Mouse (Mus musculus) MEL (cell line): ENCODE data around the gene Agbl3. TPM values are rescaled to one million over a fixed set of nuclear protein-coding genes. Genes with fewer than 3 reads are reported as not detected.
A peak's percentile ranks its signal among the peaks of the same experiment; 100 is the strongest.

ENCODE experiments used
- DNase-seq: peaks from one replicate; pipeline ENCODE4 v3.0.0; 2011; ENCODE audit warnings: low read depth, low spot score
- H3K27ac ChIP-seq: 2 replicates; pipeline ENCODE4 v1.5.1; 2012; ENCODE audit warnings: low read depth, mild to moderate bottlenecking, control low read depth, low read length, moderate library complexity; ENCODE audit not compliant: control insufficient read depth
- H3K27me3 ChIP-seq, 2 experiments: fragments of 150-350 bp in 1 of 2; sonication (generic) in 1 of 2; 2 replicates each; pipeline ENCODE4 v1.6.1; 2012; ENCODE audit warnings: low read length in 2 of 2, mild to moderate bottlenecking in 2 of 2, improper control_type of control experiment in 1 of 2, moderate library complexity in 1 of 2; ENCODE audit not compliant: insufficient read depth in 2 of 2, control insufficient read depth in 1 of 2
- H3K36me3 ChIP-seq, 2 experiments: 2 replicates each; pipeline ENCODE4 v1.6.1; 2012 to 2014; ENCODE audit warnings: low read length in 2 of 2, improper control_type of control experiment in 1 of 2, inconsistent platforms in 1 of 2, mild to moderate bottlenecking in 1 of 2; ENCODE audit not compliant: insufficient read depth in 2 of 2, control insufficient read depth in 1 of 2
- H3K4me1 ChIP-seq, 2 experiments: fragments of 150-350 bp in 1 of 2; sonication (generic) in 1 of 2; 2 replicates each; pipeline ENCODE4 v1.6.1; 2012; ENCODE audit warnings: low read length in 2 of 2, improper control_type of control experiment in 1 of 2, mild to moderate bottlenecking in 1 of 2; ENCODE audit not compliant: insufficient read depth in 2 of 2, control insufficient read depth in 1 of 2
- H3K4me3 ChIP-seq, 2 experiments: fragments of 150-350 bp in 1 of 2; sonication (generic) in 1 of 2; 2 replicates each; pipeline ENCODE4 v1.5.1; 2012; ENCODE audit warnings: low read depth in 2 of 2, low read length in 2 of 2, mild to moderate bottlenecking in 2 of 2, moderate library complexity in 2 of 2, control low read depth in 1 of 2, improper control_type of control experiment in 1 of 2; ENCODE audit not compliant: control insufficient read depth in 1 of 2, insufficient read depth in 1 of 2
- H3K79me2 ChIP-seq: 2 replicates; pipeline ENCODE4 v1.6.1; 2012; ENCODE audit warnings: mild to moderate bottlenecking, low read length, moderate library complexity; ENCODE audit not compliant: control insufficient read depth, poor library complexity, insufficient read depth
- H3K9ac ChIP-seq: 2 replicates; pipeline ENCODE4 v1.6.1; 2012; ENCODE audit warnings: low read depth, mild to moderate bottlenecking, control low read depth, low read length, moderate library complexity; ENCODE audit not compliant: control insufficient read depth, poor library complexity, severe bottlenecking
- H3K9me3 ChIP-seq: fragments of 150-350 bp; sonication (generic); replicated peaks from 2 replicates; pipeline ENCODE4 v1.6.1; 2012; ENCODE audit warnings: mild to moderate bottlenecking, low read length, improper control_type of control experiment, moderate library complexity; ENCODE audit not compliant: insufficient read depth
- BHLHE40 ChIP-seq: IDR thresholded peaks from 2 replicates; pipeline ENCODE4 v1.6.1; 2012; ENCODE audit warnings: low read depth, mild to moderate bottlenecking, inconsistent platforms, low read length, improper control_type of control experiment, borderline replicate concordance
- CTCF ChIP-seq, 3 experiments: IDR thresholded peaks in 2 of 3; conservative IDR thresholded peaks in 1 of 3; 2 replicates each; pipeline ENCODE4 v1.5.1; 2011 to 2012; ENCODE audit warnings: low read length in 3 of 3, low read depth in 2 of 3, mild to moderate bottlenecking in 2 of 3, improper control_type of control experiment in 1 of 3, inconsistent platforms in 1 of 3, mixed read lengths in 1 of 3, moderate library complexity in 1 of 3; ENCODE audit not compliant: control insufficient read depth in 1 of 3, insufficient read depth in 1 of 3, poor library complexity in 1 of 3, severe bottlenecking in 1 of 3
- E2F4 ChIP-seq: IDR thresholded peaks from 2 replicates; pipeline ENCODE4 v1.6.1; 2011; ENCODE audit warnings: low read depth, low read length, improper control_type of control experiment, borderline replicate concordance
- ELF1 ChIP-seq: IDR thresholded peaks from 2 replicates; pipeline ENCODE4 v1.6.1; 2014; ENCODE audit warnings: low read depth, mild to moderate bottlenecking, inconsistent platforms, low read length, improper control_type of control experiment, moderate library complexity
- EP300 ChIP-seq, 2 experiments: IDR thresholded peaks; 2 replicates each; pipeline ENCODE4 v1.6.1; 2011; ENCODE audit warnings: improper control_type of control experiment in 2 of 2, low read length in 2 of 2, low read depth in 1 of 2, mild to moderate bottlenecking in 1 of 2
- ETS1 ChIP-seq: IDR thresholded peaks from 2 replicates; pipeline ENCODE4 v1.6.1; 2012; ENCODE audit warnings: low read depth, mild to moderate bottlenecking, inconsistent platforms, low read length, improper control_type of control experiment, moderate library complexity
- GATA1 ChIP-seq: IDR thresholded peaks from 2 replicates; pipeline ENCODE4 v1.6.1; 2011; ENCODE audit warnings: low read depth, low read length, improper control_type of control experiment
- MAX ChIP-seq: IDR thresholded peaks from 2 replicates; pipeline ENCODE4 v1.6.1; 2011; ENCODE audit warnings: low read length, improper control_type of control experiment
- MEF2A ChIP-seq: IDR thresholded peaks from 2 replicates; pipeline ENCODE4 v1.6.1; 2014; ENCODE audit warnings: low read depth, mild to moderate bottlenecking, inconsistent platforms, low read length, improper control_type of control experiment; ENCODE audit not compliant: poor library complexity, insufficient replicate concordance, severe bottlenecking; ENCODE audit errors: extremely low read depth
- MYB ChIP-seq: IDR thresholded peaks from 2 replicates; pipeline ENCODE4 v1.6.1; 2011; ENCODE audit warnings: mild to moderate bottlenecking, low read depth, low read length, improper control_type of control experiment
- POLR2AphosphoS2 ChIP-seq: IDR thresholded peaks from 2 replicates; pipeline ENCODE4 v1.6.1; 2011; ENCODE audit warnings: low read length, improper control_type of control experiment
- SMC3 ChIP-seq: IDR thresholded peaks from 2 replicates; pipeline ENCODE4 v1.6.1; 2011; ENCODE audit warnings: low read depth, low read length, improper control_type of control experiment
- TAL1 ChIP-seq: IDR thresholded peaks from 2 replicates; pipeline ENCODE4 v1.6.1; 2012; ENCODE audit warnings: mild to moderate bottlenecking, inconsistent platforms, low read length, moderate library complexity, mixed read lengths
- TBP ChIP-seq: IDR thresholded peaks from 2 replicates; pipeline ENCODE4 v1.8.0; 2011; ENCODE audit warnings: low read depth, low read length, improper control_type of control experiment
- USF1 ChIP-seq: IDR thresholded peaks from 2 replicates; pipeline ENCODE4 v1.6.1; 2014; ENCODE audit warnings: low read depth, mild to moderate bottlenecking, inconsistent platforms, low read length, improper control_type of control experiment, moderate library complexity
- USF2 ChIP-seq, 2 experiments: IDR thresholded peaks; 2 replicates each; pipeline ENCODE4 v1.6.1; 2011 to 2012; ENCODE audit warnings: improper control_type of control experiment in 2 of 2, low read length in 2 of 2, borderline replicate concordance in 1 of 2, inconsistent platforms in 1 of 2, low read depth in 1 of 2, mild to moderate bottlenecking in 1 of 2; ENCODE audit not compliant: insufficient read depth in 1 of 2
- polyA plus RNA-seq, 2 experiments: library from polyadenylated mRNA; stranded (reverse) in 1 of 2; unstranded in 1 of 2; fragments of >175 nt in 1 of 2; fragments of >200 nt in 1 of 2; gene quantifications; 2 replicates each; pipeline versions ENCODE4 v1.2.1 to v1.2.4; 2012; ENCODE audit warnings: low replicate concordance in 2 of 2, low read depth in 1 of 2; ENCODE audit not compliant: insufficient read length in 2 of 2, insufficient read depth in 1 of 2, missing spikeins in 1 of 2
- total RNA-seq: library from RNA; depleted of rRNA; stranded (reverse); fragments of 300-350 nt; gene quantifications from 2 replicates; pipeline ENCODE4 v1.2.3, GENCODE M21; 2012

Gene Agbl3
- total and polyA plus RNA-seq, 3 experiments: 1.3 TPM; not detected in 2

GRCm38 (mm10) chr6:34899127-34899526, 118.9 kb downstream of the Agbl3 start:
- no peak overlapping the region for H3K4me3 ChIP-seq
- H3K27me3 ChIP-seq: no peaks in the 10 kb centered on the region
- H3K9ac ChIP-seq: no peak overlapping the region
- DNase-seq: peak; percentile 72
- no peak for TF ChIP-seq MYB
- peak; percentile 47; the same call in 1 of the 2 replicates for TF ChIP-seq GATA1
- TF ChIP-seq POLR2AphosphoS2: no peak
- TF ChIP-seq TBP: no peak
- 0 out of 4 replicates have a peak, but pooled peaks of 1 of the 2 experiments have one; percentile 8 for TF ChIP-seq USF2 (IDR thresholded peaks at IDR 0.05; ENCODE audit: borderline replicate concordance in 1 of 2, insufficient read depth in 1 of 2, low read depth in 1 of 2, low read length in 2 of 2)
- peak; percentile 53 for TF ChIP-seq TAL1
- no peak for TF ChIP-seq E2F4
- TF ChIP-seq ELF1: no peak
- TF ChIP-seq SMC3: no peak
- peak; percentile 44 to 51; a peak in 3 of 4 replicates for TF ChIP-seq EP300 (IDR thresholded peaks at IDR 0.05; ENCODE audit: low read depth in 1 of 2, low read length in 2 of 2)
- TF ChIP-seq BHLHE40: 0 out of 2 replicates have a peak, but pooled peaks have one; percentile 16
- peak; percentile 81 for TF ChIP-seq USF1
- peak; percentile 43; the same call in 1 of the 2 replicates for TF ChIP-seq ETS1
- TF ChIP-seq, all 39 proteins: peak for 7
- no peaks in the 10 kb centered on the region for H3K9me3 ChIP-seq
- H3K4me1 ChIP-seq: peaks cover 2 to 24% of the 10 kb centered on the region in 2 experiments
- H3K36me3 ChIP-seq: peaks cover 0 to 16% of the 10 kb centered on the region in 2 experiments; a peak in 3 of 4 replicates
- H3K27ac ChIP-seq: no peak overlapping the region
- H3K79me2 ChIP-seq: no peaks in the 10 kb centered on the region; the same call in 1 of the 2 replicates

DNA sequence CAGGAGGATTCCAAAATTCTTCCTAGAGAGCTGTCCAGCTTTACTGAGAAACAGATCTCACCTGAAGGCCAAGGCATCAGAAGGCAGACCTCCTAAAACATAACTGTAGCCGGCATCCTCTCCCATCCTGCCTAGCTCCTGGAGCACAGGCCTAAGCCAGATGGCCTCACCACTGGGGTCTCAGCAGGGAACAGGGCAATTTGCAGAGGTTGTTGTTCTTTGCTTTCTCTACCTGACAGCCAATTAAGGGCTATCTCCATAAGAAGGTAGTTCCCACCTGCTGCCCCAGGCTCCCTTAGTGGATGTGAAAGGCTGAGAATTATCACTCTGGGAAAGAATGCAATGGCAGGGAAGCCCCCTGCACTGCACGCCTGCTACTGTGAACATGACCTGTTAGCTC, 120.8 kb downstream of the Agbl3 start:
- Histone ChIP-seq H3K79me2 (no peaks in the 10 kb centered on the region; the same call in 1 of the 2 replicates), H3K27ac (no peak overlapping the region), H3K9ac (no peak overlapping the region), H3K27me3 (no peaks in the 10 kb centered on the region), H3K4me1 (peaks cover 2 to 24% of the 10 kb centered on the region in 2 experiments), H3K9me3 (no peaks in the 10 kb centered on the region), H3K4me3 (no peak overlapping the region), H3K36me3 (peaks cover 0 to 16% of the 10 kb centered on the region in 2 experiments; a peak in 3 of 4 replicates)
- TF ChIP-seq MEF2A: no peak
- TF ChIP-seq CTCF (IDR thresholded peaks at IDR 0.05 in 2 of 3, conservative IDR thresholded peaks at IDR 0.05 in 1 of 3; ENCODE audit: control insufficient read depth in 1 of 3, insufficient read depth in 1 of 3, low read depth in 2 of 3, low read length in 3 of 3, poor library complexity in 1 of 3, severe bottlenecking in 1 of 3): no peak
- no peak for TF ChIP-seq MAX
- DNase-seq: no peak
